17 mouse cellular contexts compared by ENCODE assay signal in genomic region chr3:30153923-30154331, GRCm38 (mm10).
DNase-seq lines count a peak whose midpoint lies in the region; ATAC-seq and TF ChIP-seq lines count a peak whose summit lies in the region.
"Had no signal": no experiment of that assay in that cellular context is flagged by ENCODE, and none has a peak within 500 bp of the region (broad histone marks: within the 10 kb centered on the region; RNA-seq: fewer than 3 reads in every experiment).

No protein-coding gene starts in this region.

- no peaks in the 10 kb centered on the region for H3K36me3 ChIP-seq in kidney, embryonic 15.5 days
- no peaks in the 10 kb centered on the region for H3K36me3 ChIP-seq in embryonic facial prominence, embryonic 14.5 days (ENCODE audit: control insufficient read depth, insufficient read depth, low read length)
- H3K36me3 ChIP-seq in hindbrain, embryonic 13.5 days = no peaks in the 10 kb centered on the region
- H3K36me3 ChIP-seq in neural tube, embryonic 14.5 days (ENCODE audit: control insufficient read depth, insufficient read depth, low read length) = no peaks in the 10 kb centered on the region
- no peaks in the 10 kb centered on the region for H3K36me3 ChIP-seq in intestine, postnatal 0 days (ENCODE audit: control insufficient read depth, insufficient read depth)
- H3K36me3 ChIP-seq: G1E had no signal

- H3K4me2 ChIP-seq in kidney, embryonic 15.5 days = no peak overlapping the region
- no peak overlapping the region for H3K4me2 ChIP-seq in embryonic facial prominence, embryonic 14.5 days (ENCODE audit: low read depth, low read length)
- H3K4me2 ChIP-seq in hindbrain, embryonic 13.5 days = no peak overlapping the region
- H3K4me2 ChIP-seq in neural tube, embryonic 14.5 days (ENCODE audit: low read depth, low read length) = no peak overlapping the region
- no peak overlapping the region for H3K4me2 ChIP-seq in intestine, postnatal 0 days (replicated peaks; ENCODE audit: low read depth)

- 57% methylated on average over 3 of the region's 3 CpGs for WGBS in kidney, embryonic 15.5 days
- WGBS in embryonic facial prominence, embryonic 14.5 days = 55% methylated on average over 3 of the region's 3 CpGs
- 26% methylated on average over 3 of the region's 3 CpGs for WGBS in hindbrain, embryonic 13.5 days
- WGBS in neural tube, embryonic 14.5 days = 20% methylated on average over 3 of the region's 3 CpGs
- WGBS in intestine, postnatal 0 days = 88% methylated on average over 3 of the region's 3 CpGs

- H3K27me3 ChIP-seq in kidney, embryonic 15.5 days = no peaks in the 10 kb centered on the region
- H3K27me3 ChIP-seq in embryonic facial prominence, embryonic 14.5 days (replicated peaks; ENCODE audit: control insufficient read depth, insufficient read depth, low read length) = no peaks in the 10 kb centered on the region; the same call in 1 of the 2 replicates
- H3K27me3 ChIP-seq in hindbrain, embryonic 13.5 days = peaks cover 9% of the 10 kb centered on the region; the same call in 1 of the 2 replicates
- no peaks in the 10 kb centered on the region; the same call in 1 of the 2 replicates for H3K27me3 ChIP-seq in neural tube, embryonic 14.5 days (ENCODE audit: control insufficient read depth, insufficient read depth, low read length)
- H3K27me3 ChIP-seq in intestine, postnatal 0 days (replicated peaks; ENCODE audit: control insufficient read depth, insufficient read depth, low read length) = no peaks in the 10 kb centered on the region

- H3K4me1 ChIP-seq in kidney, embryonic 15.5 days = peaks cover 22% of the 10 kb centered on the region
- H3K4me1 ChIP-seq in embryonic facial prominence, embryonic 14.5 days (ENCODE audit: control insufficient read depth, insufficient read depth, low read length) = no peaks in the 10 kb centered on the region
- peaks cover 16% of the 10 kb centered on the region for H3K4me1 ChIP-seq in hindbrain, embryonic 13.5 days (replicated peaks)
- H3K4me1 ChIP-seq in neural tube, embryonic 14.5 days (ENCODE audit: control insufficient read depth, insufficient read depth, low read length) = no peaks in the 10 kb centered on the region
- no peaks in the 10 kb centered on the region for H3K4me1 ChIP-seq in intestine, postnatal 0 days (replicated peaks; ENCODE audit: control insufficient read depth, insufficient read depth, low read length)

- H3K27ac ChIP-seq in kidney, embryonic 15.5 days = peak overlapping the region; percentile 54
- no peak overlapping the region for H3K27ac ChIP-seq in embryonic facial prominence, embryonic 14.5 days (replicated peaks; ENCODE audit: low read depth, low read length)
- no peak overlapping the region for H3K27ac ChIP-seq in hindbrain, embryonic 13.5 days
- H3K27ac ChIP-seq in neural tube, embryonic 14.5 days (ENCODE audit: low read depth, low read length) = no peak overlapping the region
- H3K27ac ChIP-seq in intestine, postnatal 0 days (ENCODE audit: low read depth, low read length) = no peak overlapping the region
- H3K27ac ChIP-seq: gastrocnemius, adult 2 months had no signal

- no peak overlapping the region for H3K4me3 ChIP-seq in kidney, embryonic 15.5 days (replicated peaks)
- no peak overlapping the region for H3K4me3 ChIP-seq in embryonic facial prominence, embryonic 14.5 days (ENCODE audit: low read depth, low read length)
- no peak overlapping the region for H3K4me3 ChIP-seq in hindbrain, embryonic 13.5 days
- H3K4me3 ChIP-seq in neural tube, embryonic 14.5 days (ENCODE audit: low read depth, low read length) = no peak overlapping the region
- no peak overlapping the region for H3K4me3 ChIP-seq in intestine, postnatal 0 days (ENCODE audit: low read depth, low read length)
- H3K4me3 ChIP-seq: erythroblast, embryonic 14.5 days; gastrocnemius, adult 2 months had no signal

- H3K9ac ChIP-seq in kidney, embryonic 15.5 days = no peak overlapping the region
- no peak overlapping the region for H3K9ac ChIP-seq in embryonic facial prominence, embryonic 14.5 days (ENCODE audit: low read depth, low read length)
- no peak overlapping the region for H3K9ac ChIP-seq in hindbrain, embryonic 13.5 days
- no peak overlapping the region for H3K9ac ChIP-seq in neural tube, embryonic 14.5 days (replicated peaks; ENCODE audit: low read depth, low read length)
- no peak overlapping the region for H3K9ac ChIP-seq in intestine, postnatal 0 days (ENCODE audit: low read depth, low read length)

- no peaks in the 10 kb centered on the region for H3K9me3 ChIP-seq in kidney, embryonic 15.5 days (replicated peaks)
- no peaks in the 10 kb centered on the region for H3K9me3 ChIP-seq in embryonic facial prominence, embryonic 14.5 days (ENCODE audit: control insufficient read depth, low read length)
- H3K9me3 ChIP-seq in hindbrain, embryonic 13.5 days = no peaks in the 10 kb centered on the region
- no peaks in the 10 kb centered on the region for H3K9me3 ChIP-seq in neural tube, embryonic 14.5 days (ENCODE audit: control insufficient read depth, low read length)
- H3K9me3 ChIP-seq in intestine, postnatal 0 days (ENCODE audit: control insufficient read depth) = no peaks in the 10 kb centered on the region
- H3K9me3 ChIP-seq: G1E had no signal

- ATAC-seq in kidney, embryonic 15.5 days (replicated peaks; ENCODE audit: low FRiP score) = no peak
- peak; percentile 41; the same call in 1 of the 2 replicates for ATAC-seq in embryonic facial prominence, embryonic 14.5 days (ENCODE audit: low read depth)
- ATAC-seq in hindbrain, embryonic 13.5 days (ENCODE audit: low FRiP score) = peak; percentile 78
- peak; percentile 88 for ATAC-seq in neural tube, embryonic 14.5 days (ENCODE audit: low read depth)
- ATAC-seq in intestine, postnatal 0 days = no peak

- DNase-seq in kidney, postnatal 25 days = no peak
- no peak for DNase-seq in embryonic facial prominence, embryonic 14.5 days (ENCODE audit: low spot score)
- no peak for DNase-seq in T-cell, adult 2 months (ENCODE audit: low spot score)
- DNase-seq in frontal cortex, postnatal 10 days (ENCODE audit: low spot score in 2 of 2) = no peak
- DNase-seq: gastrocnemius, adult 2 months; heart, postnatal 10 days; kidney, adult 11 months; liver; lung, adult 2 months; right cerebral cortex, postnatal 25 days; thymus, adult 18-20 months had no signal

- no peak for TF ChIP-seq CTCF in intestine, postnatal 0 days (IDR thresholded peaks at IDR 0.05; ENCODE audit: low read depth)

Comparison
In these comparisons a context has a peak if more than half of its experiments do, and no peak if none do; other contexts are left out.
1. ATAC-seq: peak in embryonic facial prominence, embryonic 14.5 days (single experiment), hindbrain, embryonic 13.5 days (single experiment) and neural tube, embryonic 14.5 days (single experiment); none in kidney, embryonic 15.5 days (single experiment) and intestine, postnatal 0 days (single experiment).